Mouse (Mus musculus) hindbrain, embryonic 14.5 days (tissue): ENCODE measurements around the gene Ccl12. TPM values are rescaled to one million over a fixed set of nuclear protein-coding genes. Genes with fewer than 3 reads are reported as not detected.

ENCODE experiments used
- ATAC-seq: fragments of 200-750 bp; cut with Nextera tagmentation; 2 replicates; pipeline ENCODE4 v1.8.0; 2017; ENCODE audit warnings: moderate number of reproducible peaks, mild to moderate bottlenecking, moderate TSS enrichment, moderate library complexity; ENCODE audit not compliant: low FRiP score
- DNase-seq: peaks from one replicate; pipeline ENCODE4 v3.0.0-alpha.2; 2015; ENCODE audit warnings: low spot score
- H3K27ac ChIP-seq: fragments of 300-500 bp; sonication (generic); 2 replicates; pipeline ENCODE4 v1.5.1; 2014; ENCODE audit warnings: mild to moderate bottlenecking, moderate library complexity
- H3K27me3 ChIP-seq: fragments of 300-500 bp; sonication (generic); 2 replicates; pipeline ENCODE4 v1.6.1; 2014; ENCODE audit warnings: mild to moderate bottlenecking, low read length, mixed read lengths; ENCODE audit not compliant: control insufficient read depth, insufficient read depth
- H3K36me3 ChIP-seq: fragments of 300-500 bp; sonication (generic); replicated peaks from 2 replicates; pipeline ENCODE4 v1.6.1; 2014; ENCODE audit not compliant: control insufficient read depth, insufficient read depth
- H3K4me1 ChIP-seq: fragments of 300-500 bp; sonication (generic); replicated peaks from 2 replicates; pipeline ENCODE4 v1.6.1; 2014; ENCODE audit warnings: antibody characterized with exemption, low read length, mixed read lengths; ENCODE audit not compliant: control insufficient read depth, insufficient read depth
- H3K4me2 ChIP-seq: fragments of 300-500 bp; sonication (generic); replicated peaks from 2 replicates; pipeline ENCODE4 v1.6.1; 2014; ENCODE audit warnings: mild to moderate bottlenecking, moderate library complexity
- H3K4me3 ChIP-seq: fragments of 300-500 bp; sonication (generic); replicated peaks from 2 replicates; pipeline ENCODE4 v1.5.1; 2014; ENCODE audit warnings: mild to moderate bottlenecking, low read length
- H3K9ac ChIP-seq: fragments of 300-500 bp; sonication (generic); 2 replicates; pipeline ENCODE4 v1.6.1; 2014
- H3K9me3 ChIP-seq: fragments of 300-500 bp; sonication (generic); 2 replicates; pipeline ENCODE4 v1.6.1; 2016; ENCODE audit warnings: low read length; ENCODE audit not compliant: control insufficient read depth
- WGBS: fragments of 180-500 bp; shearing (Covaris S2); extraction: QIAGEN DNeasy Blood & Tissue Kit; methylation state at CpG from one replicate; pipeline ENCODE4 v1.1.7; 2014; 5-methylcytosine and 5-hydroxymethylcytosine counted together
- polyA plus RNA-seq: library from polyadenylated mRNA; unstranded; fragments of >200 nt; fragmentation: Nextera tagmentation; extraction: Ambion mirVana; gene quantifications from 2 replicates; pipeline ENCODE4 v1.2.1, GENCODE M21; 2014

The Ccl12 gene
- 2.2 and 3.1 TPM in 2 replicates for polyA plus RNA-seq

GRCm38 (mm10) chr11:82101529-82101928 is at the start of gene Ccl12:
Gene Ccl12, plus strand, starts transcription at chr11:82101845.
- Histone ChIP-seq H3K9ac (no peak within 1 kb of the TSS), H3K27me3 (no peaks in the 10 kb centered on the region), H3K9me3 (no peaks in the 10 kb centered on the region), H3K27ac (no peak within 1 kb of the TSS), H3K36me3 (no peaks in the 10 kb centered on the region), H3K4me3 (no peak within 1 kb of the TSS), H3K4me2 (no peak within 1 kb of the TSS), H3K4me1 (no peaks in the 10 kb centered on the region)
- ATAC-seq = no peak
- no peak for DNase-seq
- WGBS = 64% methylated on average over 2 of the region's 2 CpGs

GRCm38 (mm10) chr11:82053849-82054248 is 47.8 kb upstream of the Ccl12 start:
- no peak for DNase-seq

GRCm38 (mm10) chr11:82057646-82058045 is 44.0 kb upstream of the Ccl12 start, which contains the start of gene Ccl11:
Gene Ccl11, plus strand, starts transcription at chr11:82057823.
- H3K36me3 ChIP-seq = no peaks in the 10 kb centered on the region
- WGBS = 82% methylated on average over 6 of the region's 6 CpGs
- ATAC-seq = no peak

More at GRCm38 (mm10) chr11:82053849-82054248, 47.8 kb upstream of the Ccl12 start:
- Histone ChIP-seq H3K36me3 (no peaks in the 10 kb centered on the region), H3K9me3 (no peaks in the 10 kb centered on the region), H3K27ac (no peak overlapping the region), H3K4me3 (no peak overlapping the region), H3K27me3 (no peaks in the 10 kb centered on the region), H3K4me1 (no peaks in the 10 kb centered on the region), H3K9ac (no peak overlapping the region), H3K4me2 (no peak overlapping the region)
- 94% methylated on average over 7 of the region's 7 CpGs for WGBS
- ATAC-seq = no peak

GRCm38 (mm10) chr11:82062226-82062625 is 39.4 kb upstream of the Ccl12 start:
- Histone ChIP-seq H3K4me3 (no peak overlapping the region), H3K27ac (no peak overlapping the region), H3K36me3 (no peaks in the 10 kb centered on the region), H3K4me2 (no peak overlapping the region), H3K27me3 (no peaks in the 10 kb centered on the region), H3K4me1 (no peaks in the 10 kb centered on the region), H3K9ac (no peak overlapping the region), H3K9me3 (no peaks in the 10 kb centered on the region)
- 86% methylated on average over 3 of the region's 3 CpGs for WGBS
- DNase-seq = no peak
- ATAC-seq = no peak

More at GRCm38 (mm10) chr11:82057646-82058045, 44.0 kb upstream of the Ccl12 start, which contains the start of gene Ccl11:
- no peak within 1 kb of the TSS for H3K4me3 ChIP-seq
- no peak for DNase-seq
- H3K9me3 ChIP-seq = no peaks in the 10 kb centered on the region
- no peak within 1 kb of the TSS for H3K9ac ChIP-seq
- H3K4me2 ChIP-seq = no peak within 1 kb of the TSS
- no peak within 1 kb of the TSS for H3K27ac ChIP-seq
- H3K27me3 ChIP-seq = no peaks in the 10 kb centered on the region
- no peaks in the 10 kb centered on the region for H3K4me1 ChIP-seq

GRCm38 (mm10) chr11:82063454-82063853 is 38.2 kb upstream of the Ccl12 start:
- WGBS = 81% methylated on average over 2 of the region's 2 CpGs
- H3K9me3 ChIP-seq = no peaks in the 10 kb centered on the region
- no peak overlapping the region for H3K27ac ChIP-seq
- H3K27me3 ChIP-seq = no peaks in the 10 kb centered on the region
- no peaks in the 10 kb centered on the region for H3K36me3 ChIP-seq
- no peak overlapping the region for H3K4me2 ChIP-seq
- DNase-seq = no peak
- no peak overlapping the region for H3K4me3 ChIP-seq
- H3K4me1 ChIP-seq = no peaks in the 10 kb centered on the region
- no peak overlapping the region for H3K9ac ChIP-seq
- ATAC-seq = no peak

- Histone ChIP-seq H3K9ac (no peak overlapping the region), H3K27me3 (no peaks in the 10 kb centered on the region), H3K4me1 (no peaks in the 10 kb centered on the region), H3K27ac (no peak overlapping the region), H3K36me3 (no peaks in the 10 kb centered on the region), H3K4me2 (no peak overlapping the region), H3K9me3 (no peaks in the 10 kb centered on the region), H3K4me3 (no peak overlapping the region)
- no peak for ATAC-seq
- 82% methylated on average over 7 of the region's 7 CpGs for WGBS
- DNase-seq = no peak
Measured at GRCm38 (mm10) chr11:82066953-82067571, 34.6 kb upstream of the Ccl12 start.

- H3K4me1 ChIP-seq = no peaks in the 10 kb centered on the region
- H3K27ac ChIP-seq = no peak overlapping the region
- no peaks in the 10 kb centered on the region for H3K27me3 ChIP-seq
- no peak for ATAC-seq
- WGBS = 74% methylated on average over 3 of the region's 3 CpGs
- DNase-seq = no peak
- no peak overlapping the region for H3K4me3 ChIP-seq
- H3K36me3 ChIP-seq = no peaks in the 10 kb centered on the region
- H3K9me3 ChIP-seq = no peaks in the 10 kb centered on the region
- no peak overlapping the region for H3K9ac ChIP-seq
- no peak overlapping the region for H3K4me2 ChIP-seq
Measured at GRCm38 (mm10) chr11:82071076-82071475, 30.6 kb upstream of the Ccl12 start.

- H3K27ac ChIP-seq = no peak overlapping the region
- H3K36me3 ChIP-seq = no peaks in the 10 kb centered on the region
- no peaks in the 10 kb centered on the region for H3K27me3 ChIP-seq
- no peak overlapping the region for H3K4me3 ChIP-seq
- H3K9me3 ChIP-seq = no peaks in the 10 kb centered on the region
- WGBS = 87% methylated on average over 1 of the region's 1 CpGs
- H3K4me1 ChIP-seq = no peaks in the 10 kb centered on the region
- no peak overlapping the region for H3K9ac ChIP-seq
- no peak for ATAC-seq
- no peak overlapping the region for H3K4me2 ChIP-seq
- no peak for DNase-seq
Measured at GRCm38 (mm10) chr11:82072374-82072773, 29.3 kb upstream of the Ccl12 start.

GRCm38 (mm10) chr11:82072984-82073383 is 28.7 kb upstream of the Ccl12 start:
- DNase-seq = no peak
- Histone ChIP-seq H3K27ac (no peak overlapping the region), H3K9me3 (no peaks in the 10 kb centered on the region), H3K27me3 (no peaks in the 10 kb centered on the region), H3K4me1 (no peaks in the 10 kb centered on the region), H3K36me3 (no peaks in the 10 kb centered on the region), H3K9ac (no peak overlapping the region), H3K4me3 (no peak overlapping the region), H3K4me2 (no peak overlapping the region)
- no peak for ATAC-seq
- 77% methylated on average over 3 of the region's 3 CpGs for WGBS

GRCm38 (mm10) chr11:82073686-82074085 is 28.0 kb upstream of the Ccl12 start:
- no peaks in the 10 kb centered on the region for H3K36me3 ChIP-seq
- H3K27me3 ChIP-seq = no peaks in the 10 kb centered on the region
- no peak overlapping the region for H3K4me3 ChIP-seq
- H3K27ac ChIP-seq = no peak overlapping the region
- no peaks in the 10 kb centered on the region for H3K4me1 ChIP-seq
- no peak overlapping the region for H3K4me2 ChIP-seq
- H3K9ac ChIP-seq = no peak overlapping the region
- 92% methylated on average over 3 of the region's 3 CpGs for WGBS
- ATAC-seq = no peak
- H3K9me3 ChIP-seq = no peaks in the 10 kb centered on the region
- DNase-seq = no peak
